Mouse (Mus musculus): ENCODE measurements around the gene Gm42791. TPM values are rescaled to one million over a fixed set of nuclear protein-coding genes. Genes with fewer than 3 reads are reported as not detected.

Gm42791 gene
- polyA plus RNA-seq, 1 experiment from 2014 or later = 0.47 TPM

DNA sequence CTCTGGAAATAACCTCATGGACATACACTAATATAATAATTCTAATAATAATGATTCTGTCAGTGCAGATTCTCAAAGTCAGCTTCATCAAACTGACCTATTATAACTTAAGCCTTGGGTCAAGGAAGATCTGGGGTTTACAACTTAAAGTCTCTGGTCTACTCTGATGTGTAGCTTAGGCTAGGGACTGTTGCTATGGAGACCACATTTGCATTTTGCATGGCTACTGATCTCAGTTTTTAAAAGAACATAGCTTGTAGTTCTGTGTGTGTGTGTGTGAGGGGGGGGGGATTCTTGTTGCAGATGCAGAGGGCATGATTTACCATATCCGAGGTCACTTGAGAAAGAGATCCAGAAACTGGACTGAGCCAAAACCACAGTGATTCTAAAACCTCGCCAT lies 49.2 kb downstream of the Gm42791 start:
- no peaks in the 10 kb centered on the region for H3K27me3 ChIP-seq (ENCODE audit: control insufficient read depth, insufficient read depth, low read length)
- H3K36me3 ChIP-seq (ENCODE audit: control insufficient read depth, insufficient read depth, low read length) = no peaks in the 10 kb centered on the region
- H3K9me3 ChIP-seq (ENCODE audit: control insufficient read depth, low read length) = no peaks in the 10 kb centered on the region
- ATAC-seq (ENCODE audit: low FRiP score, low TSS enrichment) = no peak
- no peak overlapping the region for H3K4me3 ChIP-seq (ENCODE audit: low read length)
- H3K9ac ChIP-seq (ENCODE audit: low read depth, low read length) = no peak overlapping the region
- H3K4me2 ChIP-seq (replicated peaks; ENCODE audit: low read depth, low read length) = no peak overlapping the region
- no peak overlapping the region for H3K27ac ChIP-seq (ENCODE audit: low read depth, low read length)
- 71% methylated on average over 2 of the region's 2 CpGs for WGBS
- H3K4me1 ChIP-seq (ENCODE audit: control insufficient read depth, insufficient read depth, low read length) = 0 out of 2 replicates have a peak, but pooled peaks cover 3% of the 10 kb centered on the region

GRCm38 (mm10) chr5:148944024-148944423 lies 50.9 kb downstream of the Gm42791 start:
- no peak overlapping the region for H3K9ac ChIP-seq (ENCODE audit: low read depth, low read length)
- no peak overlapping the region for H3K4me3 ChIP-seq (ENCODE audit: low read length)
- no peak overlapping the region for H3K27ac ChIP-seq (ENCODE audit: low read depth, low read length)
- no peak for ATAC-seq (ENCODE audit: low FRiP score, low TSS enrichment)
- no peaks in the 10 kb centered on the region for H3K27me3 ChIP-seq (ENCODE audit: control insufficient read depth, insufficient read depth, low read length)
- no peaks in the 10 kb centered on the region for H3K9me3 ChIP-seq (ENCODE audit: control insufficient read depth, low read length)
- H3K4me2 ChIP-seq (replicated peaks; ENCODE audit: low read depth, low read length) = no peak overlapping the region
- 0 out of 2 replicates have a peak, but pooled peaks cover 3% of the 10 kb centered on the region for H3K4me1 ChIP-seq (ENCODE audit: control insufficient read depth, insufficient read depth, low read length)
- no peaks in the 10 kb centered on the region for H3K36me3 ChIP-seq (ENCODE audit: control insufficient read depth, insufficient read depth, low read length)
- WGBS = 16% methylated on average over 8 of the region's 8 CpGs

- WGBS = 80% methylated on average over 10 of the region's 10 CpGs
- Histone ChIP-seq H3K4me1 (ENCODE audit: control insufficient read depth, insufficient read depth, low read length) (0 out of 2 replicates have a peak, but pooled peaks cover 3% of the 10 kb centered on the region), H3K9ac (ENCODE audit: low read depth, low read length) (no peak overlapping the region), H3K9me3 (ENCODE audit: control insufficient read depth, low read length) (no peaks in the 10 kb centered on the region), H3K4me3 (ENCODE audit: low read length) (no peak overlapping the region), H3K27me3 (ENCODE audit: control insufficient read depth, insufficient read depth, low read length) (no peaks in the 10 kb centered on the region), H3K4me2 (replicated peaks; ENCODE audit: low read depth, low read length) (no peak overlapping the region), H3K36me3 (ENCODE audit: control insufficient read depth, insufficient read depth, low read length) (no peaks in the 10 kb centered on the region), H3K27ac (ENCODE audit: low read depth, low read length) (no peak overlapping the region)
- ATAC-seq (ENCODE audit: low FRiP score, low TSS enrichment) = no peak
Measured at GRCm38 (mm10) chr5:148943444-148943843, 51.5 kb downstream of the Gm42791 start.

DNA sequence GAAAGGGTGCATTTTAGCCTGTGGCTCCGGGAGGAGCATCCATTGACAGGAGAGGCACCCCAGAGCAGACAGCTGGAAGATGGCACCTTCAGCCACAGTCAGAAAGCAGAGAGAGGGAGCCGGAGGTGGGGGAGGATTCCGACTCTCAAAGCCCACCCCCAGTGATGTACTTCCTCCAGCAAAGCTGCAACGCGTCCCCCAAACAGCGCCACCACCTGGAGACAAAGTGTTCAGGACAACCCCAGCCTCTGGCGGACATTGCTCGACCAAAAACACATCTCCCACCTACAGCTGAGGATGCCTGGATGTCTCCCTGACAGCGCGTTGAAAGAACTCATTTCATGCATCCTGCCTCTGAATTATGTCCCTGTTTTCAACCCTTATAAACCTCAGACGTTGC lies 52.0 kb downstream of the Gm42791 start:
- 67% methylated on average over 11 of the region's 11 CpGs for WGBS

DNA sequence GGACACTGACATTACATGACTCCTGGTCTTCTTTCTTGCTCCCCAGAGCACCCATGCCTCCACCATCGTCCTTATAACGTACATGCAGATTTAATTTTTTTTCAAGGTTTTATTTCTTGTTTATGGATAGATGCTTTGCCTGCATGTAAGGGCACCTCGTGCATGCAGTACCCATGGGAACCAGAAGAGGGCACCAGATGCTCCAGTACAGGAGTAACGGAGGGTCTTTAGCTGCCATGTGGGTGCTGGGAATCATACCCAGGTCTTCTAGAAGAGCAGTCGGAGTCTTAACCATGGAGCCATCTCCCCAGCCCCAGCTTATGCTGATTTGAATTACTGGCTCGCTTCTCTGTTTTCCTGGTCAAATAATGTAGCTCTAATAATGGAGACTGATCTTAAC lies 52.6 kb downstream of the Gm42791 start:
- Histone ChIP-seq H3K36me3 (ENCODE audit: control insufficient read depth, insufficient read depth, low read length) (no peaks in the 10 kb centered on the region), H3K4me1 (ENCODE audit: control insufficient read depth, insufficient read depth, low read length) (0 out of 2 replicates have a peak, but pooled peaks cover 3% of the 10 kb centered on the region), H3K4me2 (replicated peaks; ENCODE audit: low read depth, low read length) (no peak overlapping the region), H3K9ac (ENCODE audit: low read depth, low read length) (no peak overlapping the region), H3K27ac (ENCODE audit: low read depth, low read length) (no peak overlapping the region), H3K27me3 (ENCODE audit: control insufficient read depth, insufficient read depth, low read length) (no peaks in the 10 kb centered on the region), H3K4me3 (ENCODE audit: low read length) (no peak overlapping the region), H3K9me3 (ENCODE audit: control insufficient read depth, low read length) (no peaks in the 10 kb centered on the region)
- ATAC-seq (ENCODE audit: low FRiP score, low TSS enrichment) = no peak
- 98% methylated on average over 6 of the region's 6 CpGs for WGBS

More for the DNA sequence above, 52.0 kb downstream of the Gm42791 start:
- Histone ChIP-seq H3K4me3 (ENCODE audit: low read length) (no peak overlapping the region), H3K4me2 (replicated peaks; ENCODE audit: low read depth, low read length) (no peak overlapping the region), H3K4me1 (ENCODE audit: control insufficient read depth, insufficient read depth, low read length) (0 out of 2 replicates have a peak, but pooled peaks cover 3% of the 10 kb centered on the region), H3K9ac (ENCODE audit: low read depth, low read length) (no peak overlapping the region), H3K27ac (ENCODE audit: low read depth, low read length) (no peak overlapping the region), H3K27me3 (ENCODE audit: control insufficient read depth, insufficient read depth, low read length) (no peaks in the 10 kb centered on the region), H3K9me3 (ENCODE audit: control insufficient read depth, low read length) (no peaks in the 10 kb centered on the region), H3K36me3 (ENCODE audit: control insufficient read depth, insufficient read depth, low read length) (no peaks in the 10 kb centered on the region)
- ATAC-seq (ENCODE audit: low FRiP score, low TSS enrichment) = no peak

DNA sequence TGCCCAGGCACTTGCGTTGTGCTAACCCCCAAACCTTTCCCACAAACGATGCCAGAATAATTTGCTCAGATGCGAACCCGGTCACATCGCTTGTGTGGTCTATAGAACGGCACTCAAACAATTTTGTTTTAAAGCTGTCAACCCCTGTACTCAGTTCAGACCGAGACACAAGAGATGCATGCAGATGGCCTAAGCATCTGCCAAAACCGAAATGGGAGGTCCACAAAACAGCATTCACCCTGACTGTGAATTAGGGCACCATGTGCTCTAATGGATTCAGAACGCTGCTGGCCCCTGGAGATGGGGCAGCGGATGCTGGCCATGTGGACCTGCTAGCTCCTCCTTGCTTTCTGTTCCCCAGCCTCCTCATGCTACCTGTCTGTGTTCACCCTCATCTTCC lies 53.1 kb downstream of the Gm42791 start:
- 83% methylated on average over 10 of the region's 10 CpGs for WGBS
- Histone ChIP-seq H3K4me1 (ENCODE audit: control insufficient read depth, insufficient read depth, low read length) (0 out of 2 replicates have a peak, but pooled peaks cover 3% of the 10 kb centered on the region), H3K9ac (ENCODE audit: low read depth, low read length) (no peak overlapping the region), H3K36me3 (ENCODE audit: control insufficient read depth, insufficient read depth, low read length) (no peaks in the 10 kb centered on the region), H3K4me2 (replicated peaks; ENCODE audit: low read depth, low read length) (no peak overlapping the region), H3K4me3 (ENCODE audit: low read length) (no peak overlapping the region), H3K27ac (ENCODE audit: low read depth, low read length) (no peak overlapping the region), H3K27me3 (ENCODE audit: control insufficient read depth, insufficient read depth, low read length) (no peaks in the 10 kb centered on the region), H3K9me3 (ENCODE audit: control insufficient read depth, low read length) (no peaks in the 10 kb centered on the region)
- ATAC-seq (ENCODE audit: low FRiP score, low TSS enrichment) = no peak

DNA sequence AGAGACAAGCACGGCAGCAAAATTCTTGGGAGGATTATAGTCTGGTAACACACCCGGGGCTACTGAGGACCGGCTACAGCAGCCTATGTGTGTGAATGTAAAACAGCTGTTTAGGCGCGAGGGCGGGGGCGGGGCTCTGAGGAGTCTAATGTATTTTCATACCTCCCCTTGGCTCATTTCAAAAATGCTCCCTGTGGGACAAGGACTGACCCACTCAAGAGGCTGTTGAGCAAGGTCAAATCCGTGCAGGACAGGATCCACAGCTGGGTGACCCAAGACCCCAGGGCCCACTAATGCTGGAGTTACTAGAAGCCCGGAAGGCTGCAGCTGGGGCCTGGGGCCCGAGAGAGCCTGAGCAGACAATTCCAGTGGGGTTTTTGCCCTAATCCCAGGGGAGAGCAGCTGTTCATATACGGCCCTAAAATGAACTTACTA lies 55.0 kb downstream of the Gm42791 start:
- Histone ChIP-seq H3K27ac (ENCODE audit: low read depth, low read length) (no peak overlapping the region), H3K27me3 (ENCODE audit: control insufficient read depth, insufficient read depth, low read length) (no peaks in the 10 kb centered on the region), H3K4me1 (ENCODE audit: control insufficient read depth, insufficient read depth, low read length) (peaks cover 9% of the 10 kb centered on the region; the same call in 1 of the 2 replicates), H3K9ac (ENCODE audit: low read depth, low read length) (no peak overlapping the region), H3K4me3 (ENCODE audit: low read length) (no peak overlapping the region), H3K4me2 (replicated peaks; ENCODE audit: low read depth, low read length) (no peak overlapping the region), H3K36me3 (ENCODE audit: control insufficient read depth, insufficient read depth, low read length) (no peaks in the 10 kb centered on the region), H3K9me3 (ENCODE audit: control insufficient read depth, low read length) (peaks cover 2% of the 10 kb centered on the region; the same call in 1 of the 2 replicates)
- WGBS = 73% methylated on average over 11 of the region's 11 CpGs
- 0 out of 2 replicates have a peak, but pooled peaks have one; percentile 24 for ATAC-seq (ENCODE audit: low FRiP score, low TSS enrichment)

GRCm38 (mm10) chr5:148936516-148936951 lies 58.4 kb downstream of the Gm42791 start:
- 76% methylated on average over 3 of the region's 3 CpGs for WGBS
- no peaks in the 10 kb centered on the region for H3K36me3 ChIP-seq (ENCODE audit: control insufficient read depth, insufficient read depth, low read length)

DNA sequence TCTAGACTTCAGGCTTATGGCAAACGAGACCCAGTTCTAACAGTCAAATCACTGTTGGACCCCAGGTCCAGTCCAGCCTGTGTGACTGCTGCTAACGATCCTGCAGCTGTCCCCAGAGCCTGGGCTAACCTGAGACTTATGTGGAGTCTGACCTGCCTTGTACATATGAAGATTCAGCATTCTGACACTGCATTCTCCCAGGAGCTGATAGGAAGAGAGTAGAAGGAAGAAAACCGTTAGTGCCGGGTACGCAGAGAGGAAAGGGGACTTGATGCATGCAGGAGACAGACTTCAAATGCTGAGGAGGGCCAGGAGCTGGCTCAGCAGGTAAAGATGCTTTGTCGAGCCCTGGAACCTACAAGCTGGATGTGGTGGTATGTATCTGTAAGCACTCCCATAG lies 59.1 kb downstream of the Gm42791 start:
- Histone ChIP-seq H3K27ac (ENCODE audit: low read depth, low read length) (no peak overlapping the region), H3K27me3 (ENCODE audit: control insufficient read depth, insufficient read depth, low read length) (no peaks in the 10 kb centered on the region)
- 88% methylated on average over 6 of the region's 6 CpGs for WGBS

More at GRCm38 (mm10) chr5:148936516-148936951, 58.4 kb downstream of the Gm42791 start:
- no peak overlapping the region for H3K9ac ChIP-seq (ENCODE audit: low read depth, low read length)
- no peaks in the 10 kb centered on the region for H3K27me3 ChIP-seq (ENCODE audit: control insufficient read depth, insufficient read depth, low read length)
- ATAC-seq (ENCODE audit: low FRiP score, low TSS enrichment) = no peak
- H3K4me1 ChIP-seq (ENCODE audit: control insufficient read depth, insufficient read depth, low read length) = peaks cover 9% of the 10 kb centered on the region; the same call in 1 of the 2 replicates
- peaks cover 2% of the 10 kb centered on the region; the same call in 1 of the 2 replicates for H3K9me3 ChIP-seq (ENCODE audit: control insufficient read depth, low read length)
- H3K4me2 ChIP-seq (replicated peaks; ENCODE audit: low read depth, low read length) = no peak overlapping the region
- H3K27ac ChIP-seq (ENCODE audit: low read depth, low read length) = no peak overlapping the region
- no peak overlapping the region for H3K4me3 ChIP-seq (ENCODE audit: low read length)

More for the DNA sequence above, 59.1 kb downstream of the Gm42791 start:
- no peak overlapping the region for H3K9ac ChIP-seq (ENCODE audit: low read depth, low read length)
- no peak overlapping the region for H3K4me3 ChIP-seq (ENCODE audit: low read length)
- peaks cover 2% of the 10 kb centered on the region; the same call in 1 of the 2 replicates for H3K9me3 ChIP-seq (ENCODE audit: control insufficient read depth, low read length)
- H3K4me2 ChIP-seq (replicated peaks; ENCODE audit: low read depth, low read length) = no peak overlapping the region
- H3K4me1 ChIP-seq (ENCODE audit: control insufficient read depth, insufficient read depth, low read length) = peaks cover 9% of the 10 kb centered on the region; the same call in 1 of the 2 replicates
- no peak for ATAC-seq (ENCODE audit: low FRiP score, low TSS enrichment)
- H3K36me3 ChIP-seq (ENCODE audit: control insufficient read depth, insufficient read depth, low read length) = no peaks in the 10 kb centered on the region
